Mouse (Mus musculus) midbrain, embryonic 11.5 days (tissue): ENCODE results near the gene Btbd35f8. TPM values are rescaled to one million over a fixed set of nuclear protein-coding genes. Genes with fewer than 3 reads are reported as not detected.
"Not testable (repeated sequence)": the region's sequence is repeated elsewhere in the genome, so short reads cannot be mapped to it uniquely, and the experiment has no call there.

ENCODE experiments used
- ATAC-seq: fragments of 200-750 bp; cut with Nextera tagmentation; 2 replicates; pipeline ENCODE4 v1.8.0; 2017; ENCODE audit warnings: moderate TSS enrichment, moderate library complexity; ENCODE audit not compliant: low FRiP score
- DNase-seq: peaks from one replicate; pipeline ENCODE4 v3.0.0; 2015; ENCODE audit warnings: low spot score; ENCODE audit errors: missing footprints
- H3K27ac ChIP-seq: fragments of 300-500 bp; sonication (generic); 2 replicates; pipeline ENCODE4 v1.5.1; 2014; ENCODE audit warnings: low read depth, low read length
- H3K27me3 ChIP-seq: fragments of 300-500 bp; sonication (generic); 2 replicates; pipeline ENCODE4 v1.6.1; 2014; ENCODE audit warnings: mild to moderate bottlenecking, low read length, moderate library complexity, mixed read lengths; ENCODE audit not compliant: control insufficient read depth, insufficient read depth
- H3K36me3 ChIP-seq: fragments of 300-500 bp; sonication (generic); 2 replicates; pipeline ENCODE4 v1.6.1; 2014; ENCODE audit warnings: mild to moderate bottlenecking, low read length, moderate library complexity, mixed read lengths; ENCODE audit not compliant: control insufficient read depth, insufficient read depth
- H3K4me1 ChIP-seq: fragments of 300-500 bp; sonication (generic); 2 replicates; pipeline ENCODE4 v1.6.1; 2014; ENCODE audit warnings: low read length; ENCODE audit not compliant: control insufficient read depth, insufficient read depth
- H3K4me2 ChIP-seq: fragments of 300-500 bp; sonication (generic); 2 replicates; pipeline ENCODE4 v1.6.1; 2014; ENCODE audit warnings: mild to moderate bottlenecking, moderate library complexity
- H3K4me3 ChIP-seq: fragments of 300-500 bp; sonication (generic); 2 replicates; pipeline ENCODE4 v1.5.1; 2014; ENCODE audit warnings: low read depth, low read length
- H3K9ac ChIP-seq: fragments of 300-500 bp; sonication (generic); 2 replicates; pipeline ENCODE4 v1.6.1; 2014; ENCODE audit warnings: low read length
- H3K9me3 ChIP-seq: fragments of 300-500 bp; sonication (generic); 2 replicates; pipeline ENCODE4 v1.6.1; 2016; ENCODE audit warnings: low read length; ENCODE audit not compliant: control insufficient read depth
- WGBS: fragments of 180-500 bp; shearing (Covaris S2); extraction: QIAGEN DNeasy Blood & Tissue Kit; methylation state at CpG from one replicate; pipeline ENCODE4 v1.1.7; 2014; 5-methylcytosine and 5-hydroxymethylcytosine counted together
- polyA plus RNA-seq: library from polyadenylated mRNA; unstranded; fragments of >200 nt; fragmentation: Nextera tagmentation; extraction: Ambion mirVana; gene quantifications from 2 replicates; pipeline ENCODE4 v1.2.1, GENCODE M21; 2014

Btbd35f8 gene
- not detected in 2 replicates for polyA plus RNA-seq

- H3K4me1 ChIP-seq, ATAC-seq, H3K27ac ChIP-seq, DNase-seq, H3K27me3 ChIP-seq, H3K4me3 ChIP-seq, H3K4me2 ChIP-seq, H3K9ac ChIP-seq, H3K9me3 ChIP-seq, H3K36me3 ChIP-seq: not testable (repeated sequence)
- WGBS, result no CpG with 5 or more reads among the region's 3 CpGs
Observed at GRCm38 (mm10) chrX:34450224-34450623, at the start of gene Btbd35f8. Gene Btbd35f8, plus strand, starts transcription at chrX:34450524.

Other genes with a start within 250 kb of the Btbd35f8 start
- not detected in 2 replicates for gene Spin2g, start 211.8 kb upstream of the Btbd35f8 start, polyA plus RNA-seq